Mouse (Mus musculus): ENCODE results near the gene Glyat.

- TF ChIP-seq ZNF384 (IDR thresholded peaks at IDR 0.05; ENCODE audit: low read depth, low read length) (no peak), USF2 (conservative IDR thresholded peaks at IDR 0.05; ENCODE audit: low read depth, low read length) (no peak), NELFE (IDR thresholded peaks at IDR 0.05; ENCODE audit: low read depth, low read length) (no peak), SMC3 (IDR thresholded peaks at IDR 0.05; ENCODE audit: low read depth, low read length) (no peak), CTCF (conservative IDR thresholded peaks at IDR 0.05 in 1 of 2, IDR thresholded peaks at IDR 0.05 in 1 of 2; ENCODE audit: low read depth in 2 of 2, low read length in 2 of 2) (no peak), MAX (IDR thresholded peaks at IDR 0.05; ENCODE audit: low read length) (no peak), BHLHE40 (IDR thresholded peaks at IDR 0.05; ENCODE audit: low read depth, low read length) (no peak), POLR2A (IDR thresholded peaks at IDR 0.05; ENCODE audit: low read depth, low read length) (no peak)
Measured at GRCm38 (mm10) chr19:12634963-12635362, 1.9 kb downstream of the Glyat start.

All from CH12.LX (cell line).